ENCODE assay signal across 17 mouse cellular contexts in the genomic region with DNA sequence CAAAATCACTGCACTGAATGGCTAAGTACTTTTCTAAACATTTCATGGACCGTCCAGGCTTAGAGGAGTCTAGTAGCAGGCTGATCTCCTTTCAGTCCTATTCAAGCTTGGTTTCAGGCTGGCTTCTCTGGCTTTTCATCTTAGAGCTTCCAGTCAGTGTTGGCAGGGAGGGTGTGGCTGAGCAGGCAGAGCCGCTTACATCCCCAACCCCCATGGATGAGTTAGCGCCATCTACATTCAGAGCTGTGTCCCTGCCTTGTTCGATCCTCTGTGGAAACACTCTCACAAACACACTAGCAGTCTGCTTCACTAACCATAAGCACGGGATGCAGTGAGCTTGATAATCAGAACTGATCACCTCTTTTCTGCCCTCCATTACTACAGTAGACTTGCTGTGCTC. TPM values are rescaled to one million over a fixed set of nuclear protein-coding genes. Genes with fewer than 3 reads are reported as not detected.
A peak's percentile ranks its signal among the peaks of the same experiment; 100 is the strongest.
DNase-seq lines count a peak whose midpoint lies in the region; ATAC-seq and TF ChIP-seq lines count a peak whose summit lies in the region.
"Had no signal": no experiment of that assay in that cellular context is flagged by ENCODE, and none has a peak within 500 bp of the region (broad histone marks: within the 10 kb centered on the region; RNA-seq: fewer than 3 reads in every experiment).

No protein-coding gene starts in this region.

- H3K4me1 ChIP-seq in embryonic facial prominence, embryonic 14.5 days (ENCODE audit: control insufficient read depth, insufficient read depth, low read length), result no peaks in the 10 kb centered on the region
- H3K4me1 ChIP-seq in embryonic facial prominence, embryonic 10.5 days, result no peaks in the 10 kb centered on the region
- H3K4me1 ChIP-seq in kidney, postnatal 0 days (replicated peaks; ENCODE audit: insufficient read depth, low read length), result no peaks in the 10 kb centered on the region

- WGBS in embryonic facial prominence, embryonic 14.5 days, result 67% methylated on average over 5 of the region's 5 CpGs
- 64% methylated on average over 5 of the region's 5 CpGs for WGBS in embryonic facial prominence, embryonic 10.5 days
- WGBS in kidney, postnatal 0 days, result 65% methylated on average over 5 of the region's 5 CpGs

- H3K27me3 ChIP-seq in embryonic facial prominence, embryonic 14.5 days (replicated peaks; ENCODE audit: control insufficient read depth, insufficient read depth, low read length), result no peaks in the 10 kb centered on the region
- H3K27me3 ChIP-seq in embryonic facial prominence, embryonic 10.5 days (replicated peaks; ENCODE audit: low read depth, poor library complexity, severe bottlenecking), result no peaks in the 10 kb centered on the region
- H3K27me3 ChIP-seq in kidney, postnatal 0 days (ENCODE audit: insufficient read depth, low read length), result no peaks in the 10 kb centered on the region
- H3K27me3 ChIP-seq: Patski had no signal

- peak; percentile 33; the same call in 1 of the 2 replicates for ATAC-seq in embryonic facial prominence, embryonic 14.5 days (ENCODE audit: low read depth)
- ATAC-seq in kidney, postnatal 0 days (replicated peaks; ENCODE audit: low FRiP score, low read depth), result no peak
- ATAC-seq: liver, postnatal 0 days; Patski had no signal

- peak; percentile 35; the same call in 1 of the 2 replicates for TF ChIP-seq CTCF in kidney, postnatal 0 days (IDR thresholded peaks at IDR 0.05; ENCODE audit: low read depth)

- no peaks in the 10 kb centered on the region for H3K9me3 ChIP-seq in embryonic facial prominence, embryonic 14.5 days (ENCODE audit: control insufficient read depth, low read length)
- no peaks in the 10 kb centered on the region for H3K9me3 ChIP-seq in embryonic facial prominence, embryonic 10.5 days
- H3K9me3 ChIP-seq in kidney, postnatal 0 days (replicated peaks; ENCODE audit: low read length), result no peaks in the 10 kb centered on the region

- H3K36me3 ChIP-seq in embryonic facial prominence, embryonic 14.5 days (ENCODE audit: control insufficient read depth, insufficient read depth, low read length), result peaks cover 66% of the 10 kb centered on the region
- H3K36me3 ChIP-seq in embryonic facial prominence, embryonic 10.5 days (replicated peaks), result peaks cover 86% of the 10 kb centered on the region
- peaks cover 25% of the 10 kb centered on the region for H3K36me3 ChIP-seq in kidney, postnatal 0 days (ENCODE audit: insufficient read depth, low read length)

- H3K27ac ChIP-seq in embryonic facial prominence, embryonic 14.5 days (replicated peaks; ENCODE audit: low read depth, low read length), result no peak overlapping the region
- H3K27ac ChIP-seq in embryonic facial prominence, embryonic 10.5 days (replicated peaks), result no peak overlapping the region
- H3K27ac ChIP-seq in kidney, postnatal 0 days, result no peak overlapping the region

- no peak overlapping the region for H3K9ac ChIP-seq in embryonic facial prominence, embryonic 14.5 days (ENCODE audit: low read depth, low read length)
- no peak overlapping the region for H3K9ac ChIP-seq in kidney, postnatal 0 days (ENCODE audit: low read depth, low read length)
- H3K9ac ChIP-seq: liver, postnatal 0 days had no signal

- no peak overlapping the region for H3K4me3 ChIP-seq in embryonic facial prominence, embryonic 14.5 days (ENCODE audit: low read depth, low read length)
- no peak overlapping the region for H3K4me3 ChIP-seq in embryonic facial prominence, embryonic 10.5 days
- no peak overlapping the region for H3K4me3 ChIP-seq in kidney, postnatal 0 days (replicated peaks; ENCODE audit: low read depth, low read length)
- H3K4me3 ChIP-seq: myocyte had no signal

- peak; percentile 44 for DNase-seq in embryonic facial prominence, embryonic 14.5 days (ENCODE audit: low spot score)
- no peak for DNase-seq in embryonic facial prominence, embryonic 10.5 days (ENCODE audit: low spot score)
- no peak for DNase-seq in kidney, postnatal 0 days (ENCODE audit: low spot score)
- no peak for DNase-seq in kidney, adult 18-20 months
- DNase-seq in brain, adult 2 months (ENCODE audit: low read depth, low spot score), result peak; percentile 52
- peak; percentile 27 for DNase-seq in retina, embryonic 14.5 days (ENCODE audit: low spot score)
- DNase-seq in spleen, postnatal 36 days (ENCODE audit: low spot score in 2 of 2), result no peak
- no peak for DNase-seq in layer of hippocampus, postnatal 14 days (ENCODE audit: low spot score in 2 of 2)
- DNase-seq: adrenal gland, postnatal 36 days; cerebellum, adult 9-11 months; kidney, postnatal 36 days; liver, postnatal 0 days had no signal

- H3K4me2 ChIP-seq in embryonic facial prominence, embryonic 14.5 days (ENCODE audit: low read depth, low read length), result no peak overlapping the region
- no peak overlapping the region for H3K4me2 ChIP-seq in kidney, postnatal 0 days (ENCODE audit: low read length)

RNA-seq across cellular contexts. Expression of gene Gm10135, which starts 1.6 kb away (rescaled TPM):
- not detected in 2 replicates for polyA plus RNA-seq in embryonic facial prominence, embryonic 14.5 days (2014; fragmentation: Nextera tagmentation; extraction: Ambion mirVana)
- polyA plus RNA-seq in embryonic facial prominence, embryonic 10.5 days (2016; fragmentation: Nextera tagmentation; extraction: Ambion mirVana), result not detected in 2 replicates
- polyA plus RNA-seq in kidney, postnatal 0 days (2015; fragmentation: Nextera tagmentation; extraction: Ambion mirVana), result not detected in 2 replicates
- not detected for total RNA-seq in layer of hippocampus, postnatal 14 days (2021)
- total RNA-seq: adrenal gland, postnatal 36 days; gastrocnemius, postnatal 4 days; left cerebral cortex, postnatal 14 days had no signal
- polyA plus RNA-seq: hindbrain, embryonic 11.5 days; liver, postnatal 0 days; myocyte; Patski had no signal

RNA-seq across cellular contexts. Expression of gene Slc10a4, which starts 33.7 kb away (rescaled TPM):
- 1.8 and 1.9 TPM in 2 replicates for polyA plus RNA-seq in embryonic facial prominence, embryonic 14.5 days (2014; fragmentation: Nextera tagmentation; extraction: Ambion mirVana)
- 2.1 and 2.6 TPM in 2 replicates for polyA plus RNA-seq in embryonic facial prominence, embryonic 10.5 days (2016; fragmentation: Nextera tagmentation; extraction: Ambion mirVana)
- polyA plus RNA-seq in kidney, postnatal 0 days (2015; fragmentation: Nextera tagmentation; extraction: Ambion mirVana), result 1.1 and 1.5 TPM in 2 replicates
- 1 to 10 TPM; 1.8 to 3.0 TPM for total RNA-seq in layer of hippocampus, postnatal 14 days (2021)
- total RNA-seq: gastrocnemius, postnatal 4 days had no signal
- polyA plus RNA-seq: liver, postnatal 0 days; Patski had no signal

RNA-seq across cellular contexts. Expression of gene Slain2, which starts 58.8 kb away (rescaled TPM):
- polyA plus RNA-seq in embryonic facial prominence, embryonic 14.5 days (2014; fragmentation: Nextera tagmentation; extraction: Ambion mirVana), result 24.9 and 25.5 TPM in 2 replicates
- polyA plus RNA-seq in embryonic facial prominence, embryonic 10.5 days (2016; fragmentation: Nextera tagmentation; extraction: Ambion mirVana), result 15.3 and 16.3 TPM in 2 replicates
- 12.1 and 14.6 TPM in 2 replicates for polyA plus RNA-seq in kidney, postnatal 0 days (2015; fragmentation: Nextera tagmentation; extraction: Ambion mirVana)
- 10 to 100 TPM; 24.4 to 27.4 TPM for total RNA-seq in layer of hippocampus, postnatal 14 days (2021)

Comparison
In these comparisons a context has a peak if more than half of its experiments do, and no peak if none do; other contexts are left out.
1. DNase-seq: peak in embryonic facial prominence, embryonic 14.5 days (single experiment), brain, adult 2 months (single experiment) and retina, embryonic 14.5 days (single experiment); none in embryonic facial prominence, embryonic 10.5 days (single experiment), kidney, postnatal 0 days (single experiment), kidney, adult 18-20 months (single experiment), spleen, postnatal 36 days (0 of 2) and layer of hippocampus, postnatal 14 days (0 of 2).